Mouse (Mus musculus) midbrain, embryonic 10.5 days (tissue): ENCODE results near the gene Fam114a1. TPM values are rescaled to one million over a fixed set of nuclear protein-coding genes. Genes with fewer than 3 reads are reported as not detected.
A peak's percentile ranks its signal among the peaks of the same experiment; 100 is the strongest.

Source experiments
- DNase-seq: peaks from one replicate; pipeline ENCODE4 v3.0.0-alpha.2; 2017; ENCODE audit warnings: low spot score
- H3K27ac ChIP-seq: fragments of 300-500 bp; sonication (generic); replicated peaks from 2 replicates; pipeline ENCODE4 v1.5.1; 2016; ENCODE audit warnings: mild to moderate bottlenecking
- H3K27me3 ChIP-seq: fragments of 300-500 bp; sonication (generic); 2 replicates; pipeline ENCODE4 v1.6.1; 2016; ENCODE audit warnings: low read depth, mild to moderate bottlenecking; ENCODE audit not compliant: poor library complexity, severe bottlenecking
- H3K36me3 ChIP-seq: fragments of 300-500 bp; sonication (generic); 2 replicates; pipeline ENCODE4 v1.6.1; 2016; ENCODE audit warnings: mild to moderate bottlenecking, moderate library complexity
- H3K4me1 ChIP-seq: fragments of 300-500 bp; sonication (generic); 2 replicates; pipeline ENCODE4 v1.6.1; 2016
- H3K4me3 ChIP-seq: fragments of 300-500 bp; sonication (generic); 2 replicates; pipeline ENCODE4 v1.5.1; 2016; ENCODE audit warnings: mild to moderate bottlenecking, moderate library complexity
- H3K9me3 ChIP-seq: fragments of 300-500 bp; sonication (generic); replicated peaks from 2 replicates; pipeline ENCODE4 v1.6.1; 2016; ENCODE audit warnings: mild to moderate bottlenecking
- WGBS: fragments of 180-500 bp; shearing (Covaris S2); methylation state at CpG from one replicate; pipeline ENCODE4 v1.1.7; 2016; 5-methylcytosine and 5-hydroxymethylcytosine counted together
- microRNA counts: library from miRNA; unstranded; fragments of <30 nt; microRNA quantifications from one replicate; lab custom pipeline; 2017
- microRNA-seq: library from miRNA; unstranded; fragments of <30 nt; microRNA quantifications from one replicate; pipeline ENCODE4, GENCODE M21; 2017
- polyA plus RNA-seq: library from polyadenylated mRNA; unstranded; fragments of >200 nt; fragmentation: Nextera tagmentation; extraction: Ambion mirVana; gene quantifications from 2 replicates; pipeline ENCODE4 v1.2.1, GENCODE M21; 2016

Gene Fam114a1
- polyA plus RNA-seq, 1 experiment from 2014 or later: 16.8 TPM

DNA sequence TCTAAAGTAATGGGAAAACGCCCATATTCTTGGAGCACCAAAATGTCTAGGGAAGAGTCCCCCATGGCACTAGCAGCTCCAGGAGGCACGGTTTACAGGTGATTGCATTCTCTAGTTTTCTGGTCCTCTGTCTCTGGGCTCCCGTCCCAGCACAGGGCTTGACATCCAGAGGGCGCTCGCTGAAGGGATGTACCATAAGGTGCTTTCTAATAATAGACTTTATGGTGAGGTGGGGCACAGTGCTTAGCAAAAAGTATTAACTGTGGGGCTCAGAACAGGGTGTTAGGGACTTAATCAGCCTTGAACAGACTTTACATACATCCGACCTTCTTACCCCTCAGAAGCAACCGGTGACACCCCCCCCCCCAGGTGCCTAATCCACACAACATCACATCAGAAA is 104.8 kb downstream of the Fam114a1 start:
- Histone ChIP-seq H3K36me3 (no peaks in the 10 kb centered on the region), H3K4me1 (0 out of 2 replicates have a peak, but pooled peaks cover 5% of the 10 kb centered on the region), H3K4me3 (no peak overlapping the region), H3K27me3 (no peaks in the 10 kb centered on the region), H3K27ac (no peak overlapping the region), H3K9me3 (no peaks in the 10 kb centered on the region)
- 69% methylated on average over 7 of the region's 7 CpGs for WGBS
- DNase-seq: no peak

DNA sequence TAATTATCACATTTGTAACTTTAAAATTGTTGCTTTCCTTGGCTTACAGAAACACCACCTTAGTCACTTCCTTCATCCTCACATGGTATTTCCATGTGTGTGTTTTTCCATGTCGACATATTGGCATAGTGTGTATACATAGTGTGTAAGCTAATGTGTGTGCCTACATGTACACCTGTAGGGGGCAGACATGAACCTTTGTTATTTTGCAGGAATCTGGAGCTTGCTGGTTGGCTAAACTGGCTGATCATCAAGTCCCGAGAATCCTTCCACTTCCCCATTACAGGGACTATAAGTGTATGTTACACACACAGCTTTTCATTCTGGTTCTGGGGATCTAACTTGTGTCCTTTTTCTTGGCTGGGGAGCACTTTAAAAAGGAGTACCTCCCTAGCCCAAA is 106.2 kb downstream of the Fam114a1 start:
- DNase-seq: no peak
- Histone ChIP-seq H3K36me3 (no peaks in the 10 kb centered on the region), H3K4me3 (no peak overlapping the region), H3K27ac (no peak overlapping the region), H3K4me1 (0 out of 2 replicates have a peak, but pooled peaks cover under 1% of the 10 kb centered on the region), H3K27me3 (no peaks in the 10 kb centered on the region), H3K9me3 (no peaks in the 10 kb centered on the region)
- 89% methylated on average over 2 of the region's 2 CpGs for WGBS

DNA sequence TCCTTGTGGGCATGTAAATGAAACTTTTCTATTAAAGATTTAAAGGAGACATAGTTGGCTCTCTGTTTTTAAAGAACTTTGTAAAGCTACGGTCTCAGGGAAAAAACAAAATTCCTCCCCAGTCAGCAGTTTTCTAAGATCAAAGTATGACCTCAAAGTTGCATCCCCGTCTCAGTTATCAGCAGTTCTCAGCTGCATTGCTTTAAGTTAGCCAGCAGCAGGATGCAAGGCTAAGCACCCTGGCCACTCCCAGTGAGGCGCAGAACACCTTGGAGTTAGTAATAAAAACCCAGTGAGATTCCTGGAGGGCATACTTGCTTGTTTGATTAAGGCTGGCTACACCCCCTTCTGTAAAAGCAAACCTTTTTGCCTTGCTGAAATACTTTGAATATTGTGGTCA is 106.9 kb downstream of the Fam114a1 start:
- no peaks in the 10 kb centered on the region for H3K9me3 ChIP-seq
- 63% methylated on average over 3 of the region's 3 CpGs for WGBS
- H3K4me3 ChIP-seq: no peak overlapping the region
- no peak overlapping the region for H3K27ac ChIP-seq
- H3K4me1 ChIP-seq: no peaks in the 10 kb centered on the region
- no peaks in the 10 kb centered on the region for H3K27me3 ChIP-seq
- DNase-seq: no peak
- H3K36me3 ChIP-seq: no peaks in the 10 kb centered on the region

GRCm38 (mm10) chr5:65078081-65078480 is 108.2 kb downstream of the Fam114a1 start:
- H3K27ac ChIP-seq: no peak overlapping the region
- H3K27me3 ChIP-seq: no peaks in the 10 kb centered on the region
- no peak for DNase-seq
- H3K4me1 ChIP-seq: no peaks in the 10 kb centered on the region
- no peak overlapping the region for H3K4me3 ChIP-seq
- WGBS: 96% methylated on average over 4 of the region's 4 CpGs
- H3K36me3 ChIP-seq: no peaks in the 10 kb centered on the region
- no peaks in the 10 kb centered on the region for H3K9me3 ChIP-seq

- WGBS: 79% methylated on average over 9 of the region's 9 CpGs
- Histone ChIP-seq H3K27ac (no peak overlapping the region), H3K9me3 (no peaks in the 10 kb centered on the region), H3K4me1 (no peaks in the 10 kb centered on the region), H3K27me3 (no peaks in the 10 kb centered on the region), H3K4me3 (no peak overlapping the region), H3K36me3 (no peaks in the 10 kb centered on the region)
- DNase-seq: no peak
These were observed 110.0 kb downstream of the Fam114a1 start for GRCm38 (mm10) chr5:65079881-65080280.

GRCm38 (mm10) chr5:65081836-65082235 is 112.0 kb downstream of the Fam114a1 start:
- DNase-seq: no peak
- H3K4me1 ChIP-seq: no peaks in the 10 kb centered on the region

GRCm38 (mm10) chr5:65086522-65086921 is 116.7 kb downstream of the Fam114a1 start:
- 92% methylated on average over 6 of the region's 6 CpGs for WGBS
- no peak for DNase-seq

More at GRCm38 (mm10) chr5:65081836-65082235, 112.0 kb downstream of the Fam114a1 start:
- WGBS: 78% methylated on average over 4 of the region's 4 CpGs
- Histone ChIP-seq H3K9me3 (no peaks in the 10 kb centered on the region), H3K27ac (no peak overlapping the region), H3K36me3 (no peaks in the 10 kb centered on the region), H3K27me3 (no peaks in the 10 kb centered on the region), H3K4me3 (no peak overlapping the region)

GRCm38 (mm10) chr5:65089707-65090106 is 119.8 kb downstream of the Fam114a1 start:
- no peaks in the 10 kb centered on the region for H3K36me3 ChIP-seq
- DNase-seq: no peak
- H3K27ac ChIP-seq: no peak overlapping the region
- no peak overlapping the region for H3K4me3 ChIP-seq
- no peaks in the 10 kb centered on the region for H3K9me3 ChIP-seq
- no peaks in the 10 kb centered on the region for H3K4me1 ChIP-seq
- H3K27me3 ChIP-seq: no peaks in the 10 kb centered on the region
- 80% methylated on average over 3 of the region's 3 CpGs for WGBS

More at GRCm38 (mm10) chr5:65086522-65086921, 116.7 kb downstream of the Fam114a1 start:
- H3K27ac ChIP-seq: no peak overlapping the region
- no peaks in the 10 kb centered on the region for H3K9me3 ChIP-seq
- no peaks in the 10 kb centered on the region for H3K4me1 ChIP-seq
- H3K4me3 ChIP-seq: no peak overlapping the region
- H3K27me3 ChIP-seq: no peaks in the 10 kb centered on the region
- no peaks in the 10 kb centered on the region for H3K36me3 ChIP-seq

- WGBS: 84% methylated on average over 11 of the region's 11 CpGs
- Histone ChIP-seq H3K27me3 (no peaks in the 10 kb centered on the region), H3K4me3 (no peak overlapping the region), H3K36me3 (no peaks in the 10 kb centered on the region), H3K4me1 (no peaks in the 10 kb centered on the region), H3K27ac (no peak overlapping the region), H3K9me3 (no peaks in the 10 kb centered on the region)
- DNase-seq: no peak
These were observed 121.5 kb downstream of the Fam114a1 start for GRCm38 (mm10) chr5:65091184-65091858.

MicroRNAs encoded within 50 kb of the gene (microRNA counts, 519-probe panel; counts per million panel counts)
- microRNA mmu-miR-574-3p (lab: Ali Mortazavi, UCI) (not detected), microRNA mmu-miR-574-5p (lab: Ali Mortazavi, UCI) (not detected)

Small RNAs within 50 kb of the gene (microRNA-seq; reads per million reads assigned to microRNA genes)
- 61.0 reads per million, percentile 44 among the genes with 10 or more reads in this experiment for gene Mir574

Other genes with a start within 250 kb of the Fam114a1 start
- gene Klf3, start 166.7 kb upstream of the Fam114a1 start, polyA plus RNA-seq: 61.9 and 63.1 TPM in 2 replicates
- 0.25 and 0.32 TPM in 2 replicates for gene Tlr1, start 36.5 kb upstream of the Fam114a1 start, polyA plus RNA-seq
- gene Tlr6, start 10.0 kb upstream of the Fam114a1 start, polyA plus RNA-seq: 0.21 and 0.39 TPM in 2 replicates
- gene Tmem156, start 122.1 kb downstream of the Fam114a1 start, polyA plus RNA-seq: 0.15 TPM in 1 of 2 replicates, not detected in the other
- gene Klhl5, start 137.5 kb downstream of the Fam114a1 start, polyA plus RNA-seq: 14.5 and 17.1 TPM in 2 replicates
- gene Wdr19, start 229.6 kb downstream of the Fam114a1 start, polyA plus RNA-seq: 12.4 and 12.7 TPM in 2 replicates